Mouse (Mus musculus) urinary bladder, postnatal 36 days (tissue): ENCODE data around the gene Zfp704.
A peak's percentile ranks its signal among the peaks of the same experiment; 100 is the strongest.

ENCODE experiments used
- DNase-seq, 2 experiments: peaks; one replicate each; pipeline ENCODE4 v3.0.0; 2022; ENCODE audit warnings: low spot score in 2 of 2, mixed read lengths in 1 of 2

Zfp704 gene

GRCm38 (mm10) chr3:9424637-9425036 is 185.2 kb downstream of the Zfp704 start:
- no peak for DNase-seq

GRCm38 (mm10) chr3:9423669-9424068 is 186.2 kb downstream of the Zfp704 start:
- DNase-seq: no peak

GRCm38 (mm10) chr3:9408896-9409295 is 201.0 kb downstream of the Zfp704 start:
- DNase-seq: no peak

DNA sequence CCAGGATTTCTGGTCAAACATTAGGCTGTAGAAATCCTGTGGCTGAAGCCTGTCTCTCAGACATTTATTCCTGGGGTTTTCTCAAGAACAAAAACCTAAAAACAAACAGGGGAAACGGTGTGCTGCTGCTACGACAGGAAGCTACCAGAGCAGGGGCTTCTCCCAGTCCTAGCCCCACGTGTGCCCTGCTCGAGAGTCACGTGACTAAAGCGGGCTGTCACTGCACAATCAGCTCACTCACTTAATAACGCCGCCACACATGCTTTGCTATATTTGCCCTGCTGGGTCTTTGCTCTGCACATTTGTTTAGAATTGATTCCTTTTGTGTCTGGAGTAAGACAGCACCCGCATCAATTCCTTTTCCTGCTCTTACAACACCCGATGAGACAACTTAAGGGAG is 202.1 kb downstream of the Zfp704 start:
- DNase-seq: no peak

- no peak for DNase-seq
Observed at GRCm38 (mm10) chr3:9407119-9407546, 202.8 kb downstream of the Zfp704 start.

DNA sequence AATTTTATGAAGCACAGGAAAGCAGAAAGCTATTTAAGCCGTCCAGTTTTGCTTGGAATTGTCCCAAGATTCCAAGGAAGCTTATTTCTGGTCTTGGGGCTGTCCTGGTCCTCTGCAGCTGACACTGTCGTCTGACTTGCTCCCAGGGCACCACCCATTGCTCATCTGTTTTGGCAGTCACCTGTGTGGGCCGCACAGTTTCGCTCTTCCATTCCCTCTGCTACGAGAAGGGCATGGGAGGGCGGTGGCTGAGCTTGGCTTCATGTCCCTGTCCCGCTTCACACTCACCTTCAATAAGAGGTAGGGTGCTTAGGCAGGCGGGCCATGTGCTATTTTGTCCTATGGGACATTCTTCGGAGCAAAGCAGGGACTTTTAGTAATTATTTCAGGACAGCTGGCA is 204.5 kb downstream of the Zfp704 start:
- DNase-seq: no peak

- DNase-seq: no peak
Observed at GRCm38 (mm10) chr3:9403255-9404050, 206.4 kb downstream of the Zfp704 start.

DNA sequence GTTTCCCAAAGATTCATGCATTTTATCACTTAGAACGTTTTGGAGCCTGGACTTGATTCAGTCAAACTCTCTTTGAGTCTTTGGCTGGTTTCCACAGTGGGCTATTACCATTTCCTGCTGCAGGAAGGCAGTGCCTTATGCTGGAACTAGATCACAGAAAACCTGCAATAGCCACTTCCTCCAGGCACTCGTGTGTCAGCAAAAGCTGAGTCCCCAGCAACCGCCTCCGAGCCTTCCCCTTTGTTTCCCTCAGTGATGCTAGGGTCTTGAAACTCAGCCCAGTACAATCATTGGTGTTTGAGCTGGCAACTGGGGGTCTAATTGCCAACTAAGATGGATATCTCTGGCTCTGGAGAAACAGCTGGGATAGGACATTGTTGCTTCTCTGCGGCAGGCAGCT is 207.0 kb downstream of the Zfp704 start:
- no peak for DNase-seq

GRCm38 (mm10) chr3:9402345-9402744 is 207.5 kb downstream of the Zfp704 start:
- DNase-seq: no peak

GRCm38 (mm10) chr3:9401685-9402084 is 208.2 kb downstream of the Zfp704 start:
- DNase-seq: no peak

DNA sequence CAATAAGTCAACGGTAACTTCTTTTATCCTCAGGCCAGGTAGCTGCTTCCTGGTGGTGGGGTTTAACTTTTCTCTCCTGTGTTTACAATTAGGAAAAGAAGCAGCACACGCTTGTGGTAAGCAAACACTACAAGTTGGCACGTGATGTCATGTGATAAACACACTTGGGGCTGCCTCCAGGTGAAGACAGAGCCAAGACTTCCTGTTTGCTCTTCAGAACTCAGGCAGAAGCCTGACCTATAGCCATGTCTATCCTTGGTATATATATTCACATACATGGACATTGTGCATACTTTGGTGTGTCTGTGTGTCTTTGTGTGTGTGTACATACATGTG is 209.0 kb downstream of the Zfp704 start:
- DNase-seq: no peak

GRCm38 (mm10) chr3:9400201-9400885 is 209.5 kb downstream of the Zfp704 start:
- DNase-seq: peak in 1 of 2 experiments; percentile 19

GRCm38 (mm10) chr3:9398271-9398670 is 211.6 kb downstream of the Zfp704 start:
- DNase-seq: no peak
